Mouse (Mus musculus) lung, adult 2 months (tissue): Measurements from ENCODE around the gene Phf5a. TPM values are rescaled to one million over a fixed set of nuclear protein-coding genes. Genes with fewer than 3 reads are reported as not detected.

ENCODE experiments used
- DNase-seq: peaks from one replicate; pipeline ENCODE4 v3.0.0; 2022
- H3K4me1 ChIP-seq: fragments of 200-500 bp; 2 replicates; pipeline ENCODE4 v1.6.1; 2011; ENCODE audit warnings: low read length; ENCODE audit not compliant: control insufficient read depth, insufficient read depth
- H3K4me3 ChIP-seq: fragments of 200-500 bp; replicated peaks from 2 replicates; pipeline ENCODE3; 2011; ENCODE audit warnings: low read depth, mild to moderate bottlenecking, control low read depth, low read length; ENCODE audit errors: extremely low read depth
- CTCF ChIP-seq: fragments of 200-500 bp; IDR thresholded peaks from 2 replicates; pipeline ENCODE4 v1.5.1; 2011; ENCODE audit warnings: mild to moderate bottlenecking, low read length, control low read depth; ENCODE audit not compliant: insufficient read depth
- POLR2A ChIP-seq: fragments of 200-500 bp; IDR thresholded peaks from 2 replicates; pipeline ENCODE4 v1.6.1; 2011; ENCODE audit warnings: low read depth, mild to moderate bottlenecking, control low read depth, low read length, borderline replicate concordance; ENCODE audit errors: extremely low read depth
- WGBS: fragments of 180-500 bp; shearing (Covaris S2); methylation state at CpG from one replicate; pipeline ENCODE4 v1.1.7; 2018; 5-methylcytosine and 5-hydroxymethylcytosine counted together
- polyA plus RNA-seq: library from polyadenylated mRNA; depleted of rRNA; stranded (reverse); fragments of >200 nt; gene quantifications from 2 replicates; pipeline ENCODE4 v1.2.3, GENCODE M21; 2012

Gene Phf5a
- polyA plus RNA-seq, 1 experiment: 34.4 TPM

- WGBS: 64% methylated on average over 9 of the region's 9 CpGs
- peaks cover 5% of the 10 kb centered on the region; the same call in 1 of the 2 replicates for H3K4me1 ChIP-seq
- H3K4me3 ChIP-seq: no peak overlapping the region
- DNase-seq: no peak
- TF ChIP-seq POLR2A (no peak), CTCF (no peak)
Measured at GRCm38 (mm10) chr15:81852411-81853000, 19.2 kb downstream of the Phf5a start.

GRCm38 (mm10) chr15:81851375-81851774 lies 20.3 kb downstream of the Phf5a start:
- Histone ChIP-seq H3K4me3 (no peak overlapping the region), H3K4me1 (peaks cover 5% of the 10 kb centered on the region; the same call in 1 of the 2 replicates)
- 84% methylated on average over 15 of the region's 15 CpGs for WGBS
- no peak for DNase-seq
- TF ChIP-seq POLR2A (no peak), CTCF (no peak)

DNA sequence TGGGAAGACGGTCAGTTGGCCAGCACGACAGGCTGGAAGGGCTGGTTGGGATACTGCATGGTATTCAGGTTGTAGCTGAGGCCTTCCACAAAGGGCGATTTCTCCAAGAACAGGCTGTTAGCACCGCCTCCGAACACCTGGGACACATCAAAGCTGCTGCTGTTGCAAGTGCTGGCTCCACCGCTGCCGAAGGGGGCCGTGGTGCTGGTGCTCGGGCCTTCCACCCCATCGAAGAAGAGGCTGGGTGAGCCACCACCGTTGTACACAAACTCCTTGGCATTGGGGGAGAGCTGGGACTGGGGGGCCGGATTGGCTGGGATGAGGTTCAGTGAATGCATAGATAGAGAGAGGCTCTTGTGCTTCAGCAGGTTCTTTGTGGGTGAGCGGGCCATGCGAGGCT lies 21.0 kb downstream of the Phf5a start:
- Histone ChIP-seq H3K4me1 (peaks cover 3% of the 10 kb centered on the region; the same call in 1 of the 2 replicates), H3K4me3 (no peak overlapping the region)
- DNase-seq: no peak
- TF ChIP-seq POLR2A (no peak), CTCF (no peak)
- 75% methylated on average over 14 of the region's 14 CpGs for WGBS

GRCm38 (mm10) chr15:81849104-81849503 lies 22.6 kb downstream of the Phf5a start:
- Histone ChIP-seq H3K4me1 (no peaks in the 10 kb centered on the region; the same call in 1 of the 2 replicates), H3K4me3 (no peak overlapping the region)
- TF ChIP-seq CTCF: no peak
- no peak for TF ChIP-seq POLR2A
- 74% methylated on average over 9 of the region's 9 CpGs for WGBS
- DNase-seq: no peak

DNA sequence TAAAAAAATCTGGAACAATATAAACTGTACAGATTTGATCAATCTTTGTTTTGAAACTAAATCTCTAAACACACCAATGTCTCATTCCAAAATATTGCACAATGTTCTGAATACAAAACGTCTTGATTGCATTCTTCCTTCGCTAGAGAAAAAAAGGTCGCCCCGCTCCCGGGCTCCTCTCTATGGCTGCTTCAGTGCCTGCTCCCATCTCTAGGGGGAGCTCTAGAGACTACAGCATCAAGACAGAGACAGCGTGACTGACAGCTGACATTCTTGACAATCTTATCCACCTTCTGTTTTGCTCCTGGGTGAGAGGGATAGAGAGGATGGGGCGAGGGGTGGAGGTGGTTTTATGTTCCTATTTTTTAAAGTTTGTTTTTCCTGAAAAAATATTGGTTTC lies 23.4 kb downstream of the Phf5a start:
- Histone ChIP-seq H3K4me1 (no peaks in the 10 kb centered on the region; the same call in 1 of the 2 replicates), H3K4me3 (no peak overlapping the region)
- no peak for DNase-seq
- TF ChIP-seq POLR2A: no peak
- TF ChIP-seq CTCF: peak; percentile 64
- 17% methylated on average over 7 of the region's 7 CpGs for WGBS

- no peak for TF ChIP-seq CTCF
- 81% methylated on average over 5 of the region's 5 CpGs for WGBS
Measured at GRCm38 (mm10) chr15:81847861-81848260, 23.9 kb downstream of the Phf5a start.

DNA sequence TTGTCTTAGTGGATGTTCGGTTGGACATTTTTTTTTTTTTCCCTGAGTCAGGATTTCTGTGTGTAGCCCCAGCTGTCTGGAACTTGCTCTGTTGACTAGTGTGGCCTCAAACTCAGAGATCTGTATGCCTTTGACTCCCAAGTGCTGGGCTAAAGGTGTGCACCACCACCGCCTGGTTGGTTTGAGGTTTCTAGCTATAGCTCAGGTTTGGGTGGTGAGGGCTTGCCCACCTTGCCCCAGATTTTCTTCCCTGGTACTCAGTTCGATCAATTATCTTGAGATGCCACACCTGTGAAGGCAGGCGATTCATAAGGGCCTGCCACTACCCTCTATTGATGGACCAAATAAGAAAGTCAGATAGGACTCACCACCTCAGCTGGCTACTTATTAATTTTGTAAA lies 24.6 kb downstream of the Phf5a start:
- WGBS: 87% methylated on average over 4 of the region's 4 CpGs
- no peaks in the 10 kb centered on the region; the same call in 1 of the 2 replicates for H3K4me1 ChIP-seq
- no peak overlapping the region for H3K4me3 ChIP-seq
- TF ChIP-seq CTCF: no peak
- no peak for TF ChIP-seq POLR2A
- no peak for DNase-seq

More at GRCm38 (mm10) chr15:81847861-81848260, 23.9 kb downstream of the Phf5a start:
- no peak overlapping the region for H3K4me3 ChIP-seq
- DNase-seq: no peak
- no peaks in the 10 kb centered on the region; the same call in 1 of the 2 replicates for H3K4me1 ChIP-seq

DNA sequence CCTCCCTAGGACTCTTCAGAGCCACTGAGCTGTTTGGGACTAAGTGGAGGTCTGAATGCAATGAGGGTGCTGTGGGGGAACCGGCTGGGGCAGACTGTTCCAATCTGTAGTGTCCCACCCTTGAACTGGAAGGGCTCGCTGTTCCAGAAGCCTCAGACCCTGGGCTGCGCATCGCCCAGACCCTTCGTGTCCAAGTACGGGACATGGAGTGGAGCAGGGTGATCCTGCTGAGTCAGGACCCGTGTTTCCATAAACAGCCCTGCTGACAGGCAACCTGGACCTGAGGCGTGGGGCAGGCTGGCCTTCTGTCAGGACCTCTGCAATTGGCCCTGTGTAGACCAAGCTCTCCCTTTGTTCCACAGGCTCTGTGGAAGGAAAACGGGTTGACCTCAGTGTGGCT lies 25.0 kb downstream of the Phf5a start:
- no peak for TF ChIP-seq CTCF
- no peak for TF ChIP-seq POLR2A
- 78% methylated on average over 9 of the region's 9 CpGs for WGBS
- H3K4me3 ChIP-seq: no peak overlapping the region
- DNase-seq: no peak
- no peaks in the 10 kb centered on the region; the same call in 1 of the 2 replicates for H3K4me1 ChIP-seq

GRCm38 (mm10) chr15:81845724-81846123 lies 26.0 kb downstream of the Phf5a start:
- WGBS: 28% methylated on average over 4 of the region's 4 CpGs
- no peaks in the 10 kb centered on the region; the same call in 1 of the 2 replicates for H3K4me1 ChIP-seq
- TF ChIP-seq CTCF (no peak), POLR2A (no peak)
- no peak for DNase-seq
- H3K4me3 ChIP-seq: no peak overlapping the region

DNA sequence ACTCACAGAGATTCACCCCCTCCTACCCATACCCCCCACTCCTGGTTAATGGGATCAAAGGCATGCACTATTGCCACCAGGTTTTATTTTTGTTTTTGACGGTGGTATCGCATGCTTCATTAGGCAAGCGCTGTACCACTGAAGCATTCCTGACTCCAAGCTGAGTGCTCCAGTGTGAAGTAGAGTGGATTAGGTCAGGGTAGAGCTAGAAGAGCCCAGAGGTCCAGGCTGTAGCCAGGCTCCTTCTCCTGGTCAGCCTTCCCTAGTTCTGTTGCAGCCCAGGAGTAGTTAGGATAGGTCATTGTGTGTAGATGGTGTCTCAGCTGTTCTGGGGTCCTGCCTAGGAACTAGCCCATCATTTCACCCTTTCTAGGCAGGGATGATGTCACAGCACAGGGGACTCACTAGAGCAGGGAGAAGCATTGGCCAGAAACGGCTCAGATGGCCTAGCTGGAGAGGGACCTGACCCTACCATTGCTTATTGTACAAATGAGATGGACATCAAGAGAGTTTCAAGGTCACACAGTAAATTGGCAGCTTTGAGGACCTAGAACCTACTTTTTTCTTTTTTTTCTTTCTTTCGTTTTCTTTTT lies 26.6 kb downstream of the Phf5a start:
- DNase-seq: no peak
- no peaks in the 10 kb centered on the region; the same call in none of the 2 replicates for H3K4me1 ChIP-seq
- no peak overlapping the region for H3K4me3 ChIP-seq
- 71% methylated on average over 5 of the region's 5 CpGs for WGBS
- TF ChIP-seq CTCF: no peak
- TF ChIP-seq POLR2A: no peak
